Mouse (Mus musculus): ENCODE data around the gene Ctnnbip1.

The Ctnnbip1 gene

GRCm38 (mm10) chr4:149585236-149585635 lies 67.2 kb downstream of the Ctnnbip1 start:
- in situ Hi-C loops (cut with MboI, MseI): no loop called here

GRCm38 (mm10) chr4:149586044-149586782 lies 68.2 kb downstream of the Ctnnbip1 start, which contains the start of gene Clstn1:
Clstn1 (plus strand) TSS chr4:149586468.
- in situ Hi-C loops (cut with MboI, MseI): no loop called here

GRCm38 (mm10) chr4:149586783-149587595 lies 69.0 kb downstream of the Ctnnbip1 start:
- in situ Hi-C loops (cut with MboI, MseI): no loop called here

- in situ Hi-C loops (cut with MboI, MseI): no loop called here
Measured at GRCm38 (mm10) chr4:149587596-149588168, 69.6 kb downstream of the Ctnnbip1 start.

- in situ Hi-C loops (cut with MboI, MseI): no loop called here
Measured at GRCm38 (mm10) chr4:149590200-149590599, 72.2 kb downstream of the Ctnnbip1 start.

- in situ Hi-C loops (cut with MboI, MseI): no loop called here
Measured at GRCm38 (mm10) chr4:149591486-149591885, 73.5 kb downstream of the Ctnnbip1 start.

GRCm38 (mm10) chr4:149594913-149595581 lies 77.0 kb downstream of the Ctnnbip1 start:
- in situ Hi-C loops (cut with MboI, MseI): no loop called here

- in situ Hi-C loops (cut with MboI, MseI): no loop called here
Measured at GRCm38 (mm10) chr4:149597641-149598208, 79.7 kb downstream of the Ctnnbip1 start.

GRCm38 (mm10) chr4:149599549-149599948 lies 81.5 kb downstream of the Ctnnbip1 start:
- in situ Hi-C loops (cut with MboI, MseI): no loop called here

GRCm38 (mm10) chr4:149600130-149600529 lies 82.1 kb downstream of the Ctnnbip1 start:
- in situ Hi-C loops (cut with MboI, MseI): loop anchor here in 1 of 2 experiments (10.0 kb wide), 1 partner anchor 1355 kb away; no protein-coding TSS in a partner anchor

GRCm38 (mm10) chr4:149601484-149601883 lies 83.4 kb downstream of the Ctnnbip1 start:
- in situ Hi-C loops (cut with MboI, MseI): loop anchor here in 1 of 2 experiments (10.0 kb wide), 1 partner anchor 1357 kb away; no protein-coding TSS in a partner anchor

- in situ Hi-C loops (cut with MboI, MseI): loop anchor here in 1 of 2 experiments (10.0 kb wide), 1 partner anchor 1357 kb away; no protein-coding TSS in a partner anchor
Measured at GRCm38 (mm10) chr4:149602236-149602635, 84.2 kb downstream of the Ctnnbip1 start.

GRCm38 (mm10) chr4:149603860-149604259 lies 85.8 kb downstream of the Ctnnbip1 start:
- in situ Hi-C loops (cut with MboI, MseI): loop anchor here in 1 of 2 experiments (10.0 kb wide), 1 partner anchor 1359 kb away; no protein-coding TSS in a partner anchor

GRCm38 (mm10) chr4:149604518-149604917 lies 86.5 kb downstream of the Ctnnbip1 start:
- in situ Hi-C loops (cut with MboI, MseI): loop anchor here in 1 of 2 experiments (10.0 kb wide), 1 partner anchor 1360 kb away; no protein-coding TSS in a partner anchor

GRCm38 (mm10) chr4:149606056-149606455 lies 88.0 kb downstream of the Ctnnbip1 start:
- in situ Hi-C loops (cut with MboI, MseI): loop anchor here (5.0 to 10.0 kb wide), 2 partner anchors 59 to 1361 kb away; no protein-coding TSS in a partner anchor

GRCm38 (mm10) chr4:149606766-149607358 lies 88.8 kb downstream of the Ctnnbip1 start:
- in situ Hi-C loops (cut with MboI, MseI): loop anchor here (5.0 to 10.0 kb wide), 2 partner anchors 60 to 1362 kb away; no protein-coding TSS in a partner anchor

- in situ Hi-C loops (cut with MboI, MseI): loop anchor here (5.0 to 10.0 kb wide), 2 partner anchors 60 to 1363 kb away; no protein-coding TSS in a partner anchor
Measured at GRCm38 (mm10) chr4:149607591-149608308, 89.7 kb downstream of the Ctnnbip1 start.

GRCm38 (mm10) chr4:149608309-149608638 lies 90.2 kb downstream of the Ctnnbip1 start:
- in situ Hi-C loops (cut with MboI, MseI): loop anchor here (5.0 to 10.0 kb wide), 2 partner anchors 61 to 1363 kb away; no protein-coding TSS in a partner anchor

- in situ Hi-C loops (cut with MboI, MseI): loop anchor here (5.0 to 10.0 kb wide), 2 partner anchors 62 to 1365 kb away; no protein-coding TSS in a partner anchor
Measured at GRCm38 (mm10) chr4:149609256-149610025, 91.4 kb downstream of the Ctnnbip1 start.
